ENCODE assay signal across 8 mouse cellular contexts in genomic region chr14:73142421-73142895, GRCm38 (mm10). TPM values are rescaled to one million over a fixed set of nuclear protein-coding genes. Genes with fewer than 3 reads are reported as not detected.
DNase-seq lines count a peak whose midpoint lies in the region; ATAC-seq and TF ChIP-seq lines count a peak whose summit lies in the region.

No protein-coding gene starts in this region.

- peak overlapping the region; percentile 93 for H3K9ac ChIP-seq in kidney, embryonic 15.5 days
- peak overlapping the region; percentile 98 for H3K9ac ChIP-seq in lung, postnatal 0 days (replicated peaks; ENCODE audit: low read depth)

- no peaks in the 10 kb centered on the region for H3K27me3 ChIP-seq in kidney, embryonic 15.5 days
- peaks cover 8% of the 10 kb centered on the region for H3K27me3 ChIP-seq in E14TG2a.4 (ENCODE audit: insufficient read depth, low read length)
- H3K27me3 ChIP-seq in hindbrain, embryonic 10.5 days (ENCODE audit: insufficient read depth, poor library complexity, severe bottlenecking), result no peaks in the 10 kb centered on the region
- no peaks in the 10 kb centered on the region for H3K27me3 ChIP-seq in lung, postnatal 0 days (replicated peaks; ENCODE audit: insufficient read depth, low read length)

- H3K4me1 ChIP-seq in kidney, embryonic 15.5 days, result peaks cover 34% of the 10 kb centered on the region
- peaks cover 14% of the 10 kb centered on the region for H3K4me1 ChIP-seq in E14TG2a.4 (replicated peaks; ENCODE audit: low read depth, low read length)
- H3K4me1 ChIP-seq in hindbrain, embryonic 10.5 days (replicated peaks), result peaks cover 42% of the 10 kb centered on the region
- H3K4me1 ChIP-seq in lung, postnatal 0 days (ENCODE audit: insufficient read depth, low read depth, low read length), result 0 out of 2 replicates have a peak, but pooled peaks cover 3% of the 10 kb centered on the region

- DNase-seq in kidney, adult 8-10 months, result no peak
- peak; percentile 53 for DNase-seq in brain, adult 2 months (ENCODE audit: low read depth, low spot score)
- DNase-seq in hindbrain, embryonic 10.5 days (ENCODE audit: low spot score), result no peak
- DNase-seq in lung, postnatal 0 days (ENCODE audit: low spot score), result peak; percentile 50

- peak overlapping the region; percentile 76 for H3K4me2 ChIP-seq in kidney, embryonic 15.5 days
- peak overlapping the region; percentile 85 for H3K4me2 ChIP-seq in lung, postnatal 0 days (replicated peaks; ENCODE audit: low read depth, low read length)

- peak overlapping the region; percentile 77 for H3K4me3 ChIP-seq in kidney, embryonic 15.5 days (replicated peaks)
- peak overlapping the region; percentile 83 for H3K4me3 ChIP-seq in E14TG2a.4 (replicated peaks; ENCODE audit: low read length)
- peak overlapping the region; percentile 61 for H3K4me3 ChIP-seq in hindbrain, embryonic 10.5 days
- H3K4me3 ChIP-seq in lung, postnatal 0 days (ENCODE audit: low read depth, low read length), result peak overlapping the region; percentile 75

- no peak for TF ChIP-seq EP300 in lung, postnatal 0 days (IDR thresholded peaks at IDR 0.05)

- peaks cover 16% of the 10 kb centered on the region for H3K36me3 ChIP-seq in kidney, embryonic 15.5 days
- no peaks in the 10 kb centered on the region for H3K36me3 ChIP-seq in E14TG2a.4 (ENCODE audit: insufficient read depth, low read length)
- H3K36me3 ChIP-seq in hindbrain, embryonic 10.5 days, result peaks cover 24% of the 10 kb centered on the region
- no peaks in the 10 kb centered on the region for H3K36me3 ChIP-seq in lung, postnatal 0 days (ENCODE audit: insufficient read depth, low read length)

- peak; percentile 34; the same call in 1 of the 2 replicates for ATAC-seq in kidney, embryonic 15.5 days (replicated peaks; ENCODE audit: low FRiP score)
- ATAC-seq in lung, postnatal 0 days, result no peak; the same call in 1 of the 2 replicates
- no peak for ATAC-seq in monocyte, adult 5-6 weeks (replicated peaks; ENCODE audit: insufficient number of reproducible peaks, low FRiP score, low TSS enrichment, poor library complexity, severe bottlenecking)
- no peak for ATAC-seq in activated CD4-positive, CD25-positive, alpha-beta regulatory T cell, adult 4 months

- under 1% methylated on average over 11 of the region's 11 CpGs for WGBS in kidney, embryonic 15.5 days
- WGBS in hindbrain, embryonic 10.5 days, result under 1% methylated on average over 11 of the region's 11 CpGs
- WGBS in lung, postnatal 0 days, result 2% methylated on average over 11 of the region's 11 CpGs

- peak overlapping the region; percentile 100 for H3K27ac ChIP-seq in kidney, embryonic 15.5 days
- peak overlapping the region; percentile 95 for H3K27ac ChIP-seq in hindbrain, embryonic 10.5 days
- H3K27ac ChIP-seq in lung, postnatal 0 days (ENCODE audit: low read length), result peak overlapping the region; percentile 98

- no peaks in the 10 kb centered on the region for H3K9me3 ChIP-seq in kidney, embryonic 15.5 days (replicated peaks)
- H3K9me3 ChIP-seq in E14TG2a.4 (ENCODE audit: low read length), result no peaks in the 10 kb centered on the region
- no peaks in the 10 kb centered on the region for H3K9me3 ChIP-seq in hindbrain, embryonic 10.5 days
- no peaks in the 10 kb centered on the region for H3K9me3 ChIP-seq in lung, postnatal 0 days (ENCODE audit: low read length)

- no peak for TF ChIP-seq CTCF in E14TG2a.4 (conservative IDR thresholded peaks at IDR 0.05; ENCODE audit: low read length)
- no peak for TF ChIP-seq CTCF in lung, postnatal 0 days (IDR thresholded peaks at IDR 0.05)

RNA-seq across cellular contexts. Expression of gene Rcbtb2, which starts 19.6 kb away (rescaled TPM):
- 128 and 131 TPM in 2 replicates for polyA plus RNA-seq in kidney, embryonic 15.5 days (2015; fragmentation: Nextera tagmentation; extraction: Ambion mirVana)
- polyA plus RNA-seq in hindbrain, embryonic 10.5 days (2016; fragmentation: Nextera tagmentation; extraction: Ambion mirVana), result 145 and 157 TPM in 2 replicates
- 45.6 and 49.7 TPM in 2 replicates for polyA plus RNA-seq in lung, postnatal 0 days (2015; fragmentation: Nextera tagmentation; extraction: Ambion mirVana)
- total RNA-seq in monocyte, adult 5-6 weeks (2017), result 50.0 to 78.5 TPM (median 57.1 TPM) in 3 replicates
- polyA plus RNA-seq in activated CD4-positive, CD25-positive, alpha-beta regulatory T cell, adult 4 months (2017; shearing (Covaris generic)), result 10 to 100 TPM; 55.7 to 64.9 TPM

Comparison
In these comparisons a context has a peak if more than half of its experiments do, and no peak if none do; other contexts are left out.
1. DNase-seq: peak in brain, adult 2 months (single experiment) and lung, postnatal 0 days (single experiment); none in kidney, adult 8-10 months (0 of 2) and hindbrain, embryonic 10.5 days (single experiment).
2. Peak in every context shown above with its lines, with median percentiles within 50 percentile points of each other: H3K27ac ChIP-seq and H3K4me3 ChIP-seq.